Mouse (Mus musculus) T-helper 17 cell (primary cell): Measurements from ENCODE around the gene Dsn1.

ENCODE experiments used
- in situ Hi-C, 2 experiments: fragments of 300-600 bp; cut with MboI, MseI; formaldehyde crosslinking; loops; 1 replicate in 1 of 2; 2 replicates in 1 of 2; pipeline ENCODE4 v1.15.1; 2025; ENCODE audit warnings: high pct_unique_total_duplicates in 2 of 2

Gene Dsn1

DNA sequence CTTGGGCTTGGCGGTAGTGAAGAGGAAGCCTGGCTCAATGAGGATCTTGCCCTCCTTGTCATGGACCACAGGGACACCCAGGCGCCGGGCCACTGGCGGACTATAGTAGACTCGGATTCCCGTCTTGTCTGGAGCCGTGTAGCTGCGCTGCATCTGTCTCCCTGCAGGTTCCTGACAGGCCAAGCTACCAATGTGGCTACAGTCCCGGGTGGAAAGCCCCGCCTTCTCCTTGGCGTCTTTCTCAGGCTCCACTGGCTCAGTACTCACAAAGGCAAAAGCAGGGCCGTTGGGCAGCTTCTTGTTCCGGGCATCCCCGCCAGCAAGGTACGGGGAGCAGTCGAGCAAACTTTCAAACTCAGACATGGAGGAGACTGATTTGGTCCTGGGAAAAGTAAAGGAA lies 14.2 kb upstream of the Dsn1 start:
- in situ Hi-C loops: no loop called here

GRCm38 (mm10) chr2:157019228-157019627 lies 12.3 kb upstream of the Dsn1 start:
- in situ Hi-C loops: no loop called here

DNA sequence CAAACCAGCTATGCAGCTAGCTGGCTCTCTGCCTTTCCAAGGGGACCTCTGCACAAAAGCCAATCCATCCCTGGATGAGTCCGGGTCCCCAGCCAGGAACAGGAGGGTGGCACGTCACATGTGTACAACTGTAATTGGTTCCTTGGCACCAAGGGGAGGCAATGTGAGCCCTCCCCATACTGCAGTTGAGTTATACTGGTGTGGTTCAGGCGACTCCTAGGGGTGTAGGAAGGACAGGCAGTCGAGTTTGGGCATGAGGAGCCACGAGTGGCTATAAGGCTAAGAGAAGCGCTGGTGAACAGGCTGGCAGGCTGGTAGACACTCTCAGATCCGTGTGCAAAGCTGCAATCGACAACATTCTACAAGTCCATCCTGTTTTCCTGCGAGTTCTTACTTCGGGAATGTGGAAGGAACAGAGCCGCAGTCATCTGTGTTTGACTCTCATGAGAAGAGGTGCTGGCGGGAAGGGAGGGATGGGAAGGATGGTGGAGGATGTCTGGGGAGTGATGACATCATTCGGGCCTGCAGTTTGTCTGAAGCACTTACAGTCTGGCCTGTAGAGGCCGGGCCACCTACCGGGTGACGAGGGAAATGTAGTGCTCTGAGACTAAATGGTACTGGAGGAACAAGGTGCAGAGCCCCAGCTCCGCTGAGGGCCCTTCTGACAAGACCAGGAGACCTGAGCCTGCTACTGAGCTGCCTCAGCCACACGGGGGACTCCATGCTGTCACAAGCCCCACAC lies 9.7 kb upstream of the Dsn1 start:
- in situ Hi-C loops: no loop called here

DNA sequence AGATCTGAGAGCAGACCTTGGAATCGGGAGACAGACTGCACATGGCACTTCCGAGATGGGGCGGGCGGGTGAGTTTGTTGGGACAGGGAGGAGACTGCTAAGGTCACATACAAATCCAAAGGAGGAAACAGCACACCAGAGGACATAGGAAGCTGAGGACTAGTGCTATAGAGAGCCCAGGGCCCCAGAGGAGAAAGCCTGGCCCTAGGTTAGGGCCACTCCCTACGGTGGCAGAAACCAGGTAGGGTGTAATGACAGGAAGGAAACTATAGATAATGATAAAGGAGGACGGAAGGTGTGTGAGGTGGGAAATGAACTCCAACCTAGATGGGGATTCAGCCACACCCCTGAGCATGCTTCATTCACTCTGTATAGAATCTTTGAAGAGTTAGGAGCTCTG lies 5.4 kb upstream of the Dsn1 start:
- in situ Hi-C loops: no loop called here

GRCm38 (mm10) chr2:157010634-157011310 lies 3.8 kb upstream of the Dsn1 start:
- in situ Hi-C loops: no loop called here

GRCm38 (mm10) chr2:157010121-157010520 lies 3.2 kb upstream of the Dsn1 start:
- in situ Hi-C loops: no loop called here

DNA sequence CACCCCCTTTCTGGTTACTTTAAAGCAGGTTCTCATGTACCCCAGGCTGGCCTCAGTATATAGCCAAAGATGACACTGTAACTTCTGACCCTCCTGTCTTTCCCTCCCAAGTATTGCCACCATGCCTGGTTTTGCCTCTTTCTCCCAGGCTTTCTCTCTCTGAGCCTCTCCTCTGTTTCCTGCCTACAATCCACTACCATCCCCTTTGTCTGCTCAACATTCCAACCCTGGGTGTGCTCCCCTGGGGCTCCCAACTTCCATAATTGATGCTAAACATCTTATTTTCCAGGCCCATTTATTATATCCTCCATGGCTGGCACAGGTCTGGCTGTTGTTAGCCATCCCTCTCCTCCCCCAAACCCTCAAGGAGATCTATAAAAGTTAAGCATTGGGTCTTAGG lies 1.6 kb upstream of the Dsn1 start:
- in situ Hi-C loops: no loop called here

- in situ Hi-C loops: no loop called here
These were observed 261 bp upstream of the Dsn1 start for GRCm38 (mm10) chr2:157007234-157007596.

DNA sequence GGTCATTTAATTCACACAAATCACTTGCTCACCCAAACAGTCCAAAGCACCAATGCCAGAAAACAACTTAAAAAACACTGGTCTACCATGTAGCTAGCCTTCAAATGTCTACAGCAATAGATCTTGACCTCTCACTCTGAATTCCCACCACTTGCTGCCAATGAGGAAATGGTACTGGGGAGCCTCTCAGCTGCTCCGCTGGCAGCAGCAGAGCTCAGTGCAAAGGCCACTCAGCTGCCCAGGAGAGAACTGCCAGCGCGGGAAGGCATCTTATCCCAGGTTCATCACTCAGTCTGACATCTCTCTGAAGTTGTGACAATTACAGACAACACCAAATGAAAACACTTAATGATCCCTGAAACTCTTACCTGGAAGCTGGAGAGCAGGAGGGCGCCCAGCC lies 4.6 kb downstream of the Dsn1 start:
- in situ Hi-C loops: no loop called here

- in situ Hi-C loops: no loop called here
These were observed 8.7 kb downstream of the Dsn1 start for GRCm38 (mm10) chr2:156998263-156998662.

- in situ Hi-C loops: no loop called here
These were observed 10.4 kb downstream of the Dsn1 start for GRCm38 (mm10) chr2:156996576-156996975.

- in situ Hi-C loops: no loop called here
These were observed 15.3 kb downstream of the Dsn1 start, which contains the start of gene Ndrg3 for GRCm38 (mm10) chr2:156991470-156992319. TSS of gene Ndrg3 (minus strand) at chr2:156992056.

DNA sequence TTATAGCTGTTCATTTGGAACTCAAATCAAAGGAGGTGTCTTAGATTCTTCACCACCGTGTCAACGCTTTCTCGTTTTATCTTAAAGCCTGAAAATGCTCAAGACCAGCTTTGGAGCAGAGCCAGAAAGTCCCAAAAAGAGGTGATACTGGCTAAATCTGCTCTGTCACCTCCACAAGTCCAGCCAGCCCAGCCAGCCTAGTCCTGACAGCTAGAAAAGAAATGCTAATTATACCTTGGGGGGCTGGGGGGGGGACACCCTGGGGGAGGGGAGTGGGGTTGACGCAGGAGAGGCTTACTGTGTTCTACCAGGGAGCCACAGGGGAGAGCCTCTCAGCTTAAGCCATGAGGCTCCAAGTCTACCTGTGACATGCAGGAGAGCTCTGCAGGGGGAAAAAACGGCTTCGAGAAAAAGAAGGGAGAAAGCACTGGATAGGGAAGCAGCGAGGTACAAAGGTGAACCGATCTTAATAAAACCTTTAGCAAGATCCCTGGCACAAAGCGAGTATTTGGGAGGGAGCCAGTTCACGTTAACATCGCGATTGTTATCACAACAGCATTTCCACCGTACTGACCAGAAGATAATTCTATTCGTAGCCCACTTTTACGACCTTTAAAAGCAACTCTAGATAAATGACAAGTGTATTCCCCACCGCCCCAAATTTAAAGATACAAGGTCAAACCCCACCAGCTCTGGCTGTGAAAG lies 16.1 kb downstream of the Dsn1 start:
- in situ Hi-C loops: no loop called here

DNA sequence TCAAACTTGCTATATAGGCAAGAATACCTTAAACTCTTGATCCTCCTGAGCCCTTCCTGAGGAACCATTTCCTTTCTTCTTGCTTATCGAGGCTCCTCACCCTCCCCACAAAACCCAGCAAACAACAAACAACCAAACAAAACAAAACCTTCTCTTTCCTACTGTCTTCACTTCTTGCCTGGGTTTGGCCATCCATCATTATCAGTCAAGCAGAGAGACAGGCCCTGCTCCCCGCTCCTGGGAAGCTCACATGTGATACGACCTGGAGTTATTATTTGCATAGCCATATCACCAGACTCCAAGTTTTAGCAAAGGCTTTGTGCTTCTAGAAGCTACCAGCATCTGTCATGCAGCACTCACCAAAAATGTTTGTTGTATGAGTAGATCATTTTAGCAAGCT lies 19.6 kb downstream of the Dsn1 start:
- in situ Hi-C loops: no loop called here

GRCm38 (mm10) chr2:156982864-156983263 lies 24.1 kb downstream of the Dsn1 start:
- in situ Hi-C loops: no loop called here

DNA sequence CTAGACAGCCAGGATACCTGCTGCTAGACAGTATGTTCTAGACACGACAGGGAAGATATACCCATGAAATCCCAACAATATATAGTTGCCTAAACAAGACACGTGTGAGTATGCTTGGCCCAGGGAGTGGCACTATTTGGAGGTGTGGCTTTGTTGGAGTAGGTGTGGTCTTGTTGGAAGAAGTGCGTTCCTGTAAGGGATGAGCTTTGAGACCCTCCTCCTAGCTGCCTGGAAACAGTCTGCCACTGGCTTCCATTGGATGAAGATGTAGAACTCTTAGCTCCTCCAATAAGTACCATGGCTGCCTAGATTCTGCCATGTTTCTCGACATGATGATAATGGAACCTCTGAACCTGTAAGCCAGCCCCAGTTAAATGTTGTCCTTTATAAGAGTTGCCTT lies 25.7 kb downstream of the Dsn1 start:
- in situ Hi-C loops: no loop called here

DNA sequence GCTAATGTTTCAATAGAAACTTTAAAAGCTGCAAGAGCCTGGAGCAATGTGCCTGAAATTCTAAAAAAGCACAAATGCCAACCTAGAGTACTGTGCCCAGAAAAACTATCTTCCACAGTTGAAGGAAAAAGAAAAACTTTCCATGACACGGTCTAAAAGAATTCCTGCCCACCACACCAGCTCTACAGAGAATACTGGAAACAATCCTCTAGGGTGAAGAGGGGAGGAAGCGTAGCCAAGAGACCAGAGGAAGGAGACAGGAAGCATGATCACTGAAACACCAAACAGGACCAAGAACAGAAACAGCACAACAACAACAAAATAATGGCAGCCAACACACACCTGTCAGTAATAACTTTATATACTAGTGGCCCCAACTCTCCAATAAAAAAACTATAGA lies 26.9 kb downstream of the Dsn1 start:
- in situ Hi-C loops: no loop called here

- in situ Hi-C loops: no loop called here
These were observed 30.2 kb downstream of the Dsn1 start for GRCm38 (mm10) chr2:156976711-156977110.

DNA sequence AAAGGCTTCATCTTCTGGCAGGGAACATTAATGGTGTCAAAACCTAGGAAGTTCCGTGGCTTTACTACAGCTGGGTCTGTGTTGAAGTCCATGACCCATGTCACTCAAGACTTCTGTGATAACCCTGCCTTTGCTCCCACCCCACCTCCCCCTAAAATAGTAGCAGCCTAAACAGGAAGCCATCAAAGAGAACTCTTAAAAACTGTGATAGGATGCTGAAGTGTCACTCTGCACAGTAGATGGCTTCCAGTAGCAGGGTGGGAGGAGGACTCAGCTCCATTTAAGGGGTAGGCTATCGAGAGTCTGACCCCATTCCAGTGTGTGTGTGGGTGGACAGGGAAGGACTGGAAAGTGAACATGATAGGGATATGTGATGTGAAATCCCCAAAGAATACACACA lies 32.0 kb downstream of the Dsn1 start:
- in situ Hi-C loops: no loop called here

DNA sequence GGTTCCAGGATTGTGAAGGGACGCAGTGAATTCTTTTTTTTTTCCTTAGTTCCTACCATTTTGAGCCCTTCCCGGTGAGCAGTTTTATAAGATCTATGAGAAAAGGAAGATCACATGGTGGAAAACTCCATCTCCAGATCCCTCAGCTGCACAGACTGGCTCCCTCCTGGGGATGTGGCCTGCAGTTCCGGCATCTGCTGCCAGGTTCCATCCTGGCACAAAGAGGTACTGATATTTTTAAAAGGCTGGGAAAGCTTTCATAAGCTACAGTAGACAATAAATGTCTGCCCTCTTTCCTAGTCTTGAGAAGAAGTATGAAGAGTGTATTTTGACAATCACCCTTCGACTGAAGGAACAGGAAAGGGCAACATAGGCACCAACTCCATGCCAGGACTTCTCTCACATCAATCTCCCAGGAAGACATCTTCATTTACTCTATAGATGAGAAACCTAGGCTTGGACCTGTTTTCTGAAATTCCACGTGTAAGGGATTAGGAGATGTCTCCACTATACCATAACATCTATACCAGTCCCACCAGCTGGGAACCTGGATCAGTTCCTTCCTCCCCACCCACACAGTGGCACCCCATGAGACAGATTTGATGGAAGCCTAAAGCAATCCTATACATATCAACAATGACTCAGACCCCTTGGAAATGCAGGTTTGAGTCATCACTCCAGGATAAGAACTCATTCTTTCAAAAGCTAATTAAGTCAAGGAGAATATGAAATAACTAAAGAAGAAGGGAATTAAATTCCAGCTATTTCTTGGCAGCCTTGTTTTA lies 33.4 kb downstream of the Dsn1 start:
- in situ Hi-C loops: no loop called here

DNA sequence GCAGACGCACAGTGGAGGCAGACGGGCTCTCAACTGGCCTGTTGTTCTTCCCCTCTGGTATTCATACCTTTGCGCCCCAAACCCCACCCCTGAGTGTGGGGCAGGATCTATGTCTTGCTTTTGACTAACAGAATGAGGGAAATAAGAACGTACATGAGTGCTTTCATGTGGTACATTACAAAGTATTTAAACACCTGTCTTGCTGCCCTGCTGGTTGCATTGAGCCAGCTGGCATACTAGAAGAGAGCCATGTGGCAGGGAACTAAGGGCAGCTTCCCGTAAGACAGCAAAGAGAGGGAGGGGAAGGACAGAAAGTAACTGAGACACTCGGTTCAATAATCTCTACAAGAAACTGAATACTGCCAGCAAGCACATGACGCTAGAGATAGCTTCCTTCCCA lies 36.7 kb downstream of the Dsn1 start:
- in situ Hi-C loops: no loop called here
